Mouse (Mus musculus): ENCODE data around the gene Best1. TPM values are rescaled to one million over a fixed set of nuclear protein-coding genes. Genes with fewer than 3 reads are reported as not detected.

Gene Best1
- polyA plus RNA-seq, 1 experiment = 0.33 TPM

DNA sequence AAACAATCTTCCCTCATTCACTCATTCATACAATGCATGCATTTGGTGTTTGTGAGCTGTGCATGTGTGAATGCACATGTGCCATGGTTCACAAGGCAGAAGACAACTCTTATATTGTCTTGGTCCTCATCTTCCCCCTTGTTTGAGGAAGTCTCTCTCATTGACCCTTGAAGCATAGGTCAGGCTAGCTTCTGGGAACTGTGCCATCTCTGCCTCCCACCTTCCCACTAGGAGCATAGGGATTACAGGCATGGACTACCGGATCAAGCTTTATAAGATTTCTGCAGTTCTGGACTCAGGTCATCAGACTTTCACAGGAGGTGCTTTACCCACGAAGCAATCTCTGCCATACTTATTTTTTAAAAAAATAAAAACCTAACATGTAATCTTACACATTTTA, 36.1 kb upstream of the Best1 start:
- Histone ChIP-seq H3K27me3 (replicated peaks; ENCODE audit: control insufficient read depth, insufficient read depth, low read length) (no peaks in the 10 kb centered on the region), H3K27ac (ENCODE audit: insufficient read depth, low read depth, low read length) (no peak overlapping the region; the same call in 1 of the 2 replicates), H3K4me1 (ENCODE audit: control insufficient read depth, insufficient read depth, low read length) (peaks cover 29% of the 10 kb centered on the region; the same call in 1 of the 2 replicates), H3K36me3 (ENCODE audit: control insufficient read depth, insufficient read depth, low read length) (no peaks in the 10 kb centered on the region), H3K4me3 (ENCODE audit: insufficient read depth, low read depth, low read length) (no peak overlapping the region)
- DNase-seq = peak; percentile 74
- no peak for TF ChIP-seq CTCF (conservative IDR thresholded peaks at IDR 0.05; ENCODE audit: insufficient read depth, insufficient read length, low read depth, low read length)
- no peak for TF ChIP-seq POLR2A (IDR thresholded peaks at IDR 0.05; ENCODE audit: low read depth, low read length)
- WGBS = 23% methylated on average over 2 of the region's 2 CpGs

DNA sequence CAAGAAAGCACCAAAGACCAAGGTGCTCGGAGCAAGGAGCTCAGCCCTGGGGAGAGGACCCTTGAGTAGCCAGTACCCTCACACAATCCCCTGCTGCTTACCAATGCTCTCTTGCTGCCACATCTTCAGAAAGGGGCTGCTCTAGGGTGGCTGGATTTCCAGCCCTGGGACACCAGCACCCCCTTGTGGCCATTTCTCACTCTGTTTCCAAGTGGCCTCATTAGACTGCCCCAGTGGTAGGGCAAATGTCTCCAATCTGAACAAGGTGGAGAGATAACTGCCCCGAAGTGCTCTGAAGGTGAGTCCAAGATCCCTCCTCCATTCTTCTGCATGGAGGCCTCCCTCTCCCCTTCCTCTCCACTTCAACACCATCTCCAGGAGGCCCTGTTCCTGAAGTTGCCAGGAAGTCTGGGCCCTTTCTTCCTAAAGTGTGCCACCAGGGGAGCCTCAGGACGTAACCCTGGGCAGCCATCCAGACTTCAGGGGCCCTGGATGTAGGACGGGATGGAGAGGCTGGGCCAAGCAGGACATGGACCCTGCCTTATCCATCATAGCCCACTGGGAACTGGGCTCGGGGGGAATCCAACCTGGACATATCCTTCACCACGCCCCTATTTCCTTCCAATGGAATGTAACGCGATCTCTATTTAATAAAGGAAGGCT, 33.5 kb upstream of the Best1 start:
- TF ChIP-seq CTCF (conservative IDR thresholded peaks at IDR 0.05; ENCODE audit: insufficient read depth, insufficient read length, low read depth, low read length) = peak; percentile 88
- TF ChIP-seq POLR2A (IDR thresholded peaks at IDR 0.05; ENCODE audit: low read depth, low read length) = no peak
- DNase-seq = peak; percentile 82
- WGBS = 54% methylated on average over 8 of the region's 8 CpGs

DNA sequence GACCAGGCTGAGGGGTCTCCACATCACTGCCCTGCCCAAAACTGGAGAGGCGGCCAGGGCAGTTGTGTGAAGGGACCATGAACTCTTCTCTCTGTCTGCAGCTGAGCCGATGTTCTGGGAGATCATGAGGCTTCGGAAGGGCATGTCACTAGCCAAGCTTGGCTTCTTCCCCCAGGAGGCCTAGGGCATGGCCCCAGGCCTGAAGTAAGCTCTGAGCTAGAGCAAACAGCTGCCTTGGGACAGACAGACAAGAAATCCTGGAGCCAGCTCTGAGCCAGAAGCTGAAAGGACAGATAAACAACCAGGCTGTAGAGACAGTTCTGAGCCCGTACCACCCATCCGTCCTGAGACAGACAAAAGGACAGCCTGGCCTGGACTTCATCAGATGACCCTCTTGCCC, 32.9 kb upstream of the Best1 start:
- no peak for DNase-seq
- H3K27me3 ChIP-seq (replicated peaks; ENCODE audit: control insufficient read depth, insufficient read depth, low read length) = no peaks in the 10 kb centered on the region
- H3K4me3 ChIP-seq (ENCODE audit: insufficient read depth, low read depth, low read length) = no peak overlapping the region
- no peaks in the 10 kb centered on the region for H3K36me3 ChIP-seq (ENCODE audit: control insufficient read depth, insufficient read depth, low read length)
- no peak for TF ChIP-seq POLR2A (IDR thresholded peaks at IDR 0.05; ENCODE audit: low read depth, low read length)
- peaks cover 34% of the 10 kb centered on the region for H3K4me1 ChIP-seq (ENCODE audit: control insufficient read depth, insufficient read depth, low read length)
- 70% methylated on average over 5 of the region's 5 CpGs for WGBS
- no peak overlapping the region for H3K27ac ChIP-seq (ENCODE audit: insufficient read depth, low read depth, low read length)

More for the DNA sequence above, 33.5 kb upstream of the Best1 start:
- H3K36me3 ChIP-seq (ENCODE audit: control insufficient read depth, insufficient read depth, low read length) = no peaks in the 10 kb centered on the region
- no peaks in the 10 kb centered on the region for H3K27me3 ChIP-seq (replicated peaks; ENCODE audit: control insufficient read depth, insufficient read depth, low read length)
- no peak overlapping the region for H3K4me3 ChIP-seq (ENCODE audit: insufficient read depth, low read depth, low read length)
- H3K4me1 ChIP-seq (ENCODE audit: control insufficient read depth, insufficient read depth, low read length) = peaks cover 33% of the 10 kb centered on the region
- no peak overlapping the region for H3K27ac ChIP-seq (ENCODE audit: insufficient read depth, low read depth, low read length)

DNA sequence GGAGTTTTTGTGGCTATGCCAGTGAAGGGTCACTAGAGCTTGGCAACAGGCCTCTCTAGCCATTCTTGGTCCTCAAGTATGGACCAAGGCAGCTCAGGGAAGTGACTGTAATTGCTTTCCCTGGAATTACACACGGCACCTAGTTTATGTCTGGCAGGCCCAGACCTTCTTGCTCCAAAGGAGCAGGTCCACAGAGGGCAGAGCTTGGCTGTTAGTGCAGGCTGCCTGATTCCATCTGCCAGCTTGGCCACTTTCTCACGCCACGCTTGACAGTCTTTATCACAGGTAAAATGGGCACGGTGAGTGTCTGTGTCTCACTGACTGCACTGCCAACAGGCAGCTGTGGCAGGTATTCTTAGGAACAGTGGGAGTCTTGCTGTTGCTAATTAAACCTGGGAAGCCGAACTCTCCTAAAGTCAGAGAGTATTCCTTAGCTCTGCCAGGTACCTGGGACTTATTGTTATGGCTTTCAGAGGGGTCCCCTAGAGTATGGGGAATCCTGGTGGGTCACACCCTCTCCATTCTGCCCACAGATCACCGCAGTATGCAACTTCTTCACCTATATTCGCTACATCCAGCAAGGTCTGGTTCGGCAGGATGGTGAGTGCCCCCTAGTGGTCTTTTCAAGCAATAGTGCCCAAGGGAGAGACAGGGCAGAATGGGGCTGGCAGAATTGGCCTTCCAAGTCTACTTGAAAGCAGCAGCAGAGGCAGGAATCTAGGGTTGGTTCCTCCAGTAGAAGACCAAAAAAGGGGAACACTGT, 32.0 kb upstream of the Best1 start:
- 26% methylated on average over 8 of the region's 8 CpGs for WGBS
- H3K36me3 ChIP-seq (ENCODE audit: control insufficient read depth, insufficient read depth, low read length) = no peaks in the 10 kb centered on the region
- peaks cover 30% of the 10 kb centered on the region for H3K4me1 ChIP-seq (ENCODE audit: control insufficient read depth, insufficient read depth, low read length)
- H3K27me3 ChIP-seq (replicated peaks; ENCODE audit: control insufficient read depth, insufficient read depth, low read length) = no peaks in the 10 kb centered on the region
- no peak overlapping the region for H3K4me3 ChIP-seq (ENCODE audit: insufficient read depth, low read depth, low read length)
- DNase-seq = peak; percentile 79
- H3K27ac ChIP-seq (ENCODE audit: insufficient read depth, low read depth, low read length) = no peak overlapping the region
- TF ChIP-seq POLR2A (IDR thresholded peaks at IDR 0.05; ENCODE audit: low read depth, low read length) (no peak), CTCF (conservative IDR thresholded peaks at IDR 0.05; ENCODE audit: insufficient read depth, insufficient read length, low read depth, low read length) (peak; percentile 85)

DNA sequence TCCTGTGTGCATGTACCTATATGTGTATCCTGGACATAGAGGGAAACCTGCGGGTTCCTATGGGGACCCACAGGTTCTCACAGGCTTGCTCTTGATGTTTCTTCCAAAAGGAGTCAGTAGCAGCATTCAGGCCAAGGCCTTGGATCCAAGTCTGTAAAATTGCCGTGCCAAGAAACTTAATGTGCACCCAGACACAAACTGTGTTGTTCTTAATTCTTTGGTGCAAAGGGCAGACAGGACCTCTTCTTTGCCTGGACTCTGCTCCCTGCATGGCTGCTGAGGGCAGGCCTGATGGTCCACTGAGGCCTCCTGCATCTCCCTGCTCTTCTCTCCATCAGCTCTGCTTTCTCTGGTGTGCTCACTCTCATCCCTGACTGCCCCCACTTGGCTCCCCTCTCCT, 28.3 kb upstream of the Best1 start:
- peak; percentile 90 for DNase-seq
- no peak overlapping the region for H3K4me3 ChIP-seq (ENCODE audit: insufficient read depth, low read depth, low read length)
- H3K27me3 ChIP-seq (replicated peaks; ENCODE audit: control insufficient read depth, insufficient read depth, low read length) = no peaks in the 10 kb centered on the region
- TF ChIP-seq CTCF (conservative IDR thresholded peaks at IDR 0.05; ENCODE audit: insufficient read depth, insufficient read length, low read depth, low read length) (no peak), POLR2A (IDR thresholded peaks at IDR 0.05; ENCODE audit: low read depth, low read length) (no peak)
- WGBS = 61% methylated on average over 2 of the region's 2 CpGs
- peaks cover 36% of the 10 kb centered on the region for H3K4me1 ChIP-seq (ENCODE audit: control insufficient read depth, insufficient read depth, low read length)
- H3K36me3 ChIP-seq (ENCODE audit: control insufficient read depth, insufficient read depth, low read length) = no peaks in the 10 kb centered on the region
- H3K27ac ChIP-seq (ENCODE audit: insufficient read depth, low read depth, low read length) = peak overlapping the region; percentile 79

DNA sequence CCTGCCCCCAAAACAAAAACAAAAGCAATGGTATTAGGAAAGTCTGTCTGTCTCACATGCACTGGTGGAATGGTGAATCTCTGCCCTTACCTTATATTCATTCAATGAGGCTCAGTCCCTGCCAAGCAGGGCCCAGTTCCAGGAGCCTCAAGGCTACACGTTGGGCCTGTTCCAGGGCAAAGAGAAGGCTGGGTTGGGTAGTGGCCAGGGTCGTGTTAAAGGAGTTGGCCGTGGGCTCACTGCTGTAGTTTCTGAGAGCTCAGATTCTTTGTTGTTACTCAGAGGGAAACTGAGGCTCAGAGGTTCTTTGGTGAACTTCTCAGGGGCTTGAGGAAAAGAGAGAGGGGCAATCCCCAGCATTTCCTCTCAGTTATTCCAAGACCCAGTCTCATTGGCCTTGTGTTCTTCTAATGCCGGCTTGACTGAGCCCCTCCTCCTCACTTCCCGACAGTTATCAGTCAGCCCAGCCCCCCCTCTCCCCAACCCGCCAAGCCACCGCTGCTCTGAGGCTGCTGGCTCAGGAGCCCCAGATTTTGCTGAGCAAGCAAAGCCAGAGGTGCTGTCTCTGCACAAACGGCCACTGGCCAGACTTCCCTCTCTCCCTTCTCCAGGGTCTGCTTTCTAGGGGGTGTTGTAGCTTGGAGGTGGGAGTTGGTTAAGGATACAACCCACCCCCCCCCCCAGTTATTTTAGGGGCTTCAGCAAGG, 23.9 kb upstream of the Best1 start:
- Histone ChIP-seq H3K4me1 (ENCODE audit: control insufficient read depth, insufficient read depth, low read length) (peaks cover 44% of the 10 kb centered on the region), H3K4me3 (ENCODE audit: insufficient read depth, low read depth, low read length) (no peak overlapping the region), H3K27ac (ENCODE audit: insufficient read depth, low read depth, low read length) (peak overlapping the region; percentile 63), H3K27me3 (replicated peaks; ENCODE audit: control insufficient read depth, insufficient read depth, low read length) (no peaks in the 10 kb centered on the region), H3K36me3 (ENCODE audit: control insufficient read depth, insufficient read depth, low read length) (no peaks in the 10 kb centered on the region)
- 10% methylated on average over 8 of the region's 8 CpGs for WGBS
- TF ChIP-seq POLR2A (IDR thresholded peaks at IDR 0.05; ENCODE audit: low read depth, low read length) (no peak), CTCF (conservative IDR thresholded peaks at IDR 0.05; ENCODE audit: insufficient read depth, insufficient read length, low read depth, low read length) (no peak)
- peak; percentile 85 for DNase-seq

DNA sequence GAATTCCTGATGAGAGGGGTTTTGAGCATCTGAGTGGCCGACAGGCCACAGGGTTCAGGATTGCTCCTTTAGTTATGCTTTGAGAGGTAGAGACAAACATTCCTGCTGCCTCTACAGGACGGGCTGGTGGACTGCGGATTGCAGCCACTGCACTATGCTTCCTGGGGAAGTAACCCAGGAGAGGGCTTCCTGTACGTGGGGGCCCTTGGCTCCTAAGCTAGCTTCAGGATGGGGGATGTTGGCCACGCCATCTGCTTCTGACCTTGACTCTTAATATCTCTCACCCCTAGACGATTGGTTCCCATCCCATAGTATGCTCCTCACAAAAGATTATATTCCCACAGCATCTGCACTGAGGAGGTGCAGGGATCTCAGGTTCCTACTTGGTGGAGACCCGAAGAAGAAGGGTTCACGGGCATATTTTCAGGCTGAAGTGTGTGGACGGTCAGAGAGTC, 21.9 kb upstream of the Best1 start:
- TF ChIP-seq POLR2A (IDR thresholded peaks at IDR 0.05; ENCODE audit: low read depth, low read length) (no peak), CTCF (conservative IDR thresholded peaks at IDR 0.05; ENCODE audit: insufficient read depth, insufficient read length, low read depth, low read length) (no peak)
- Histone ChIP-seq H3K4me3 (ENCODE audit: insufficient read depth, low read depth, low read length) (no peak overlapping the region), H3K36me3 (ENCODE audit: control insufficient read depth, insufficient read depth, low read length) (no peaks in the 10 kb centered on the region), H3K27ac (ENCODE audit: insufficient read depth, low read depth, low read length) (peak overlapping the region; percentile 26; the same call in 1 of the 2 replicates), H3K4me1 (ENCODE audit: control insufficient read depth, insufficient read depth, low read length) (peaks cover 40% of the 10 kb centered on the region), H3K27me3 (replicated peaks; ENCODE audit: control insufficient read depth, insufficient read depth, low read length) (no peaks in the 10 kb centered on the region)
- 48% methylated on average over 9 of the region's 9 CpGs for WGBS
- no peak for DNase-seq

Data from kidney, adult 2 months (tissue).